Mouse (Mus musculus) mouse embryonic stem cell (cell line): ENCODE data around the gene Limk2.

Source experiments
- in situ Hi-C, 2 experiments: fragments of 300-500 bp; cut with MboI; formaldehyde crosslinking; loops; 1 replicate in 1 of 2; 3 replicates in 1 of 2; pipeline ENCODE4 v1.14.3; 2019 to 2020; ENCODE audit warnings: low sequenced_read_pairs in 2 of 2, low pct_unique_long_range_greater_than_20kb in 1 of 2, mixed read lengths in 1 of 2; ENCODE audit not compliant: unreplicated experiment in 1 of 2

The Limk2 gene

DNA sequence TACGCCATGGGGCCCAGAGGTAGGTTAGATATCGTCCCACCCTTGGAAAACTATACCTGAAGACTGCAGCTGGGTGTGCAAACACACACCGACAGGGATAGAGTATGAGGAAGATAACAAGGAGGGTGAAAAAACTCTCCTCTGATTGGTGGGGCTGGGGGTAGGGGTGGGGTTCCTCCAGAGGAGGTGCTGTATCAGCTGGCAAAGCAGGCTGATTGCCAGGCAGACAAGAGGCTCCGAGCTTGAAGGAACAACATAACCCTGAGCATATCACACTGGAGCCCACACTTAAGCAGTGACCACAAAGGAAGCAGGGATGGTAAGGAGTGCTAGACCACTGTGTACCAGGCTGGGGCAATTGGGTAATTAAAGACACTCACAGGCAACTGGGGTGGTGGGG is 29.6 kb downstream of the Limk2 start:
- in situ Hi-C loops: no loop called here

DNA sequence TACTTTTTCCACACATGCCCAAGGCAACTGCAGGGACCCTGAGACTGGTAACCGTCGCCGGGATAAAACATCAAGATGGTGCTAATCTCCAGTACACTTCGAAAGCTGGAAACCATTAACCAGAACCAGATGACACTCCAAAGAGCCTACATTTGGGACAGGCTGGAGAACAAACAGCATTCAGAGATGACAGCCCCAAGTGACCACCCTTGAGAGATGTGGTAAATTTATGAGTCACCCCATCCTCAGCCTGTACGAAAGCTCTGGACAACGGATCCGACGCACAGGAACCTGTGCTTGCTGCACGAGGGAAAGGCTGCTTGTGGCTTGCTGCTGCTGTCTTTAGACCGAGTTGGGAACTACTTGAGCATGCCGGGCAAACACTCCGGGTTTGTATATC is 34.2 kb downstream of the Limk2 start:
- in situ Hi-C loops: no loop called here

DNA sequence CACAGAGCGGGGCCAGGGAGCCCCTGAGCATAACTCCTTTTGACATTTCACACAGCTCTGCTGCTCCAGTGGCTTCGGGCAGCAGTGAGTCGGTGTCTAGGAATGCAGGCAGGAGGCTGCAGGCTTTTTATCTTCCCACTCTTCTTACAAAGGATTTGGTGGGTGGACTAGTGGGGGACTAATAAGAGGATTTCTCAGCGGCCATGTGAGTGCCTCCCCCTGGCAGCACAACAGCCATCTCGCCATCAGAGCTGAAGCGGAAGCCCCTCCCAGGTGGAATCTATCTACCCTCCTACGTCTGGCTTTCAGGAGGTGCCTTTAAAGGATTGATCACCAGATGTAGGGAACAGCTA is 34.7 kb downstream of the Limk2 start:
- in situ Hi-C loops: no loop called here

DNA sequence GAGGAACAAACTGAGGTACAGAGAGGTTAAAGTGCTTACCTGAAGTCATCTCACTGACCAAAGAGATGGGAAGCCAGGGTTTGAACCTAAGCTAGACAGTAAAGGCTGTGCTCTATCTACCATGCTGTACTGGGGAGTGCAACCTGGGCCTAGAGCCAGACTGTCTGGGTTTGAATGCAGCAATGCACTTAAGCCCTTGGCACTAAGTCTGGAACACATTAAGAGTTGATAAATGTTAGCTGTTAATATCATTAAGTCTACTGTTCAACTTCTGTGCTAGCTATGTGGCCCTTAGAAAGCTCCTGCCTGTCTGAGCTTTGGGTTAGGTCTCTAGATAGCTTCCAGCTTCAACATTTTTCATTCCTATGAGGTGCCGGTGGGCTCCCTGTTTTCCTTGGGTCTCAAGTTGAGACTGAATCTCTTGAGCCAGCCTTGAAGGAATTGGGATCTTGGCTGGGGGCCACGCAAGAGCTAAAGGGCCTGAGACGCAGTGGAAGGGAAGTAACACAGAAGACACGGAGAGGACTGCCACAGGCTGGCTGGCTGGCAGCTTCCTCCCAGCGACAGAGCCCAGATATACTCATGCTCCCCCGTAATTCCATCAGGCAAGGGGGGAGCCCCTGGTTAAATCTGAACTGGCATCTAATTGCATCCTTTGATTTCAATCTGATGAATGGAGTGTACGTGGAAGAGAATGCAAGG is 35.2 kb downstream of the Limk2 start:
- in situ Hi-C loops: no loop called here

DNA sequence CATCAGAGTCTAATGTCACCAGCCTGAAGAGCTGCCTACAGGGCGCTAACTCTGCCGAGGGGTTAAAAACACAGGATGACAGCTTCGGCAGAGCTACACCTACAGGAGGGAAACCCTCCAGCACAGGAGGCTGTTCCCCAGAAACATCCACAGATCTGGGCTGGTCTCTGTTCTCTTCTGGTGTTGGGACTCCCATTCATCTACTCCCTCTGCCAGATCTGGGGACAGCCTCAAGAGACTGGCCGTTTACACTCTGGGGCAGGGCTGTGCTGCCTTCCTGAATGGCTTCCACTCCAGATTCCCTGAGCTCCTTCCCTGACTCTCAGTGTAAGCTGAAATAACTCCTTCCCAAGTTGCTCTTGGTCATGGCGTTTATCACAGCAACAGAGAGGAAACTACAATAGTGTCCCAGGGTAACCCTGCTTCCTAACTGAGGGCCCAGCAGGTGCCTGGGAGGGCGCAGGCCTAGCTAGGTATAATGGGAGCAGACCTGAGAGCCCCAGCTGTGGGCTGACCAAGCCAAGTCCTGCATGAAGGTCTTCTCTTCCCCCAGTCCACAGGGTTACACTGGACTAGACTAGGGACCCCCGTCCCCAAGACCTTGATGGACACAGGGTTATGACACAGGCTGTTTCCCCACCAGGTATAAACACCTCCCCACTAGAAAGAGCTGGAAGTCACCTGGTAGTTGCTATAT is 37.2 kb downstream of the Limk2 start:
- in situ Hi-C loops: no loop called here

DNA sequence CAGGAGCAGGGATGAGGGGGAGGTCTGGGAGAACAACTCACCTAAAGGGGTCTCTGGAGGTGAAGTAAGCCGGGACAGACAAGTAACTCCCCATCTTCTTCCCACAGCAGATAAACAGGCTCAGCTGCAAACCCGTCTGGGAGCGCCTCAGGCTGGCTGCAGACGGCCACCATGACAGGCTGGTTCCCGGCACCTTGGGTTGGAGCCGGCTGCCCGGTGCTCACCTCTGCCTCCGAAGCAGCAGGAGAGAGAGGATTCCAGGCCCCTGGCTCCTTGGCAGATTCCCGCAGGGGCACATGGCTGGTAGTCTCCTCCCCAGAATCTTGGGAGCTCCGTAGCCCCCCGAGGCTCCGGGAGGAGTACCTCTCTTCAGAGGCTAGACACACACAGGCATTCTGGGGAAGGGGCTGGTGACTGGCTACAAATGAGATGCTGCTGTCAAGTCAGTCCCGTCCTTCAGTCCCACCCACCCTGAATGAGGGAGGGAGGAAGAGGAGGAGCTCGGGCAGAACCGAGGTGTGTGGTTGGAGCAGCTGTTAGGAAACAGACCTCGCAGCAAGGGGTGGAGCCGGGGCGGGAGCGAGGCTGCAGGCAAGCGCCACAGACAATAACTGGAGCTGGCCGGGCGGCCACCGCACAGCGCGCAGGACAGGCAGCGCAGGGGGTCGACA is 37.9 kb downstream of the Limk2 start:
- in situ Hi-C loops: no loop called here

DNA sequence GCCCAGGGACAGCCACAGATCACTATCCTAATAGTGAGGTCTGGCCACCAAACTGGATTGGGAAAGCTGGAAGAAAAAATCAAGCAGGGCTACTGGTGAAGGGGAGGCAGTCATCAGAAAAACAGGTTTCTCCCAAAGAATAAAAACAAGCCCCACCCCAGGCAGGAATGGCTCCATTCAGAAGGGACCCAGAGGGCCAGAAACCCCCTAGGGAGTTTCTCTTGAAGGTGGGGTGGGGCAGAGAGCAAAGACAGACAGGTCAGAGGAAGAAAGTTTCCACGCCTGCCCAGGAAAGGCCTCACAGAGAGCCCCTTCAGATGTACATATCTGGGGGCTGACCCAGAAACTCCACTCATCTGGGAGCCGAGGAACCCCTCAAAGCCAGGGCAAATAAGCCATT is 38.8 kb downstream of the Limk2 start:
- in situ Hi-C loops: no loop called here

DNA sequence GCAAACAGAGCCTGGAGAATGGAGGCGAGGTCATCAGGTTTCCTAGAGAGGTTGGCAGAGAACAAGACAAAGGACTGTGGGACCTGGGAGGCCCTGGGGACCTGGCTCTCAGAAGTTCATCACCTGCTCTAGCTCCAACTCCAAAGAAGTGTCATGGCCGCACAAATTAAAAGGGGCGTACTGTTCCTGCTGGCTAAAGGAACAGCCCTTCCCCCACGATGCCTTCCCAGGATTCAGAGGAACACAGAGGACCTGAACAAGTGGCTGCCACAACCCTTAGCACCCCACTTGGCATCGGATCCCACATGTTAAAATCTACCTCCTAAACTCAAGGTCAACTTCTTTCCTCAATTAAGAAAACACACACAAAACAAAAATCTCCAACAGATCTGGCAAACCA is 39.5 kb downstream of the Limk2 start:
- in situ Hi-C loops: no loop called here

DNA sequence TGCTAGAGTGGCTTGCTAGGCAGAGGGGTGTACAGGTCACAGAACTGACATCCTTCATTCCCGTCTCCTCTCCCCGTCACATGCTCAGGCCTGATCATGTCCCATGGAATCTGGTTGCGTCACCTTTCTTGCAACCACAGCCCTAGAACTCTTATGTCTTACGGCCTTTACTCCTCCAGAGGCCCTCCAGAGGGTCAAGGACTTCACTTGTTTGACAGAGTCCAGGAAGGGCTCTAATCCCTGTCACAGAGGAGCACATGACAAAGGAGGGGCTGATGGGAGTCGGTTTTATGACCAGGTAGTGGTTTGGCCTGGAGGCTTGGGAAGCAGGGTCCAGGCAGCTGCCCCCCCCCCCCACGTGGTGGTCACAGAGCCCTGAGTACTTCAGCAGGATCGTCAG is 40.0 kb downstream of the Limk2 start:
- in situ Hi-C loops: no loop called here

DNA sequence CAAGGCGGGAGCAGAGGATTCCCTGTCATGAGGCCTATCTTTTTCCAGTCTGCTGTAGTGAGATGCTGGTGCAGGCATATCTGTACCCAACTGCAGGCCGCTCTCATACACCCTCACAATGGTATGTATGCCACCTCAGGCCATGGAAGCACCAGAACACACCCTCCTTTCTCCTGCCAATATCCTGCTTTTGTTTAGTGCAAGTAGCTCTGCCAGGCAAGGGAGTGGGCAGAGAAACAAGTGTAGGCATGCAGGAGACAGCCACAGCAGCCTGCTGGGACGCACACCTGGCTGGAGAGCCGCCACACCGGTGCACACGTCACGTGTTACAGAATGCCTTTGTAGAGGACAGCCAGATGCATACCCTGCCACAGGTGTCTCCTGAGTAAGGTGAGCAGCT is 42.6 kb downstream of the Limk2 start:
- in situ Hi-C loops: no loop called here

DNA sequence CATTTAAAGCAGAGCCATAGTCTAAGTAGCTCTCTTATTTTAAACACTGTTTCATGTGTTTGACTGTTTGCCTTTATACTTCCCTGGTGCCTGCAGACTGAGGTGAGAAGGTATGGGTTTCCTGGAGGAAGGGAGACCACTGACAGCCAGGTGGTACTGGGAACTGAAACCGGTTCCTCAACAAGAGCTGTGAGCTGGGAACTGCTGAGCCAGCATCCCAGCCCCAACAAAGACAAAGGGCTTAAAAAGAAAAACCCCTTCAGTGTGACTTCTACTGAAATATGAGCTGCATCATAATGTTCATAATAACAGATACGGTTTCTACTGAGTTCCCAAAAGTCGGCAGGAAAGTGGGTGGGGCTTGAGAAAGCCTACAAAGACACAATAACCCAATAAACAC is 46.1 kb downstream of the Limk2 start:
- in situ Hi-C loops: no loop called here

DNA sequence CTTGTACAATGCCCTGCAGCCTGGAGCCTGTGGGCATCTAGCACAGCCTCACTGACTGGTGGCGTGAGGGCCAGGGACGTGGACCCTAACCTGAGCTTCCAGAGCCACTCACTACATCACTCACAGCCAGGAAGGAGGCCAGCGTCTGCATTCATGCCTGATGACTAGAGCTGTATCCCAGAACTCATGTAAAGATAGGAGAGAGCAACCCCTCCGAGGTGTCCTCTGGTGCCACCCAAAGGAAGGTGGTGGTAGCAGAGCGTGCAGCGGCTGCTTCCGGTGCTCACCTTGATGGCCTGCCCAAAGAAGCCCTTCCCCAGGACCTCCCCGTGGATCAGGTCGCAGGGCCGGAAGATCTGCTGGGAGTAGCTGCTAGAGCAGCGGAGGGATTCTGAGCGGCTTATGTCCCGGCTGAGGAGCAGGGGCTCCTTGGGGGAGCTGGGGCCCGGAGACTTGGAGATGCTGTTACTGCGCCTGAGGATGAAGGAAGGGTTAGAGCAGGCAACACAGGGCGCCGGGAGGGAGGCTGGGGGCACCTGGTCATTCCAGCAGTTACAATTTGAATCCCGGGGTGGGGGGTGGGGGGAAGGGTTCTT is 55.9 kb downstream of the Limk2 start:
- in situ Hi-C loops: no loop called here

DNA sequence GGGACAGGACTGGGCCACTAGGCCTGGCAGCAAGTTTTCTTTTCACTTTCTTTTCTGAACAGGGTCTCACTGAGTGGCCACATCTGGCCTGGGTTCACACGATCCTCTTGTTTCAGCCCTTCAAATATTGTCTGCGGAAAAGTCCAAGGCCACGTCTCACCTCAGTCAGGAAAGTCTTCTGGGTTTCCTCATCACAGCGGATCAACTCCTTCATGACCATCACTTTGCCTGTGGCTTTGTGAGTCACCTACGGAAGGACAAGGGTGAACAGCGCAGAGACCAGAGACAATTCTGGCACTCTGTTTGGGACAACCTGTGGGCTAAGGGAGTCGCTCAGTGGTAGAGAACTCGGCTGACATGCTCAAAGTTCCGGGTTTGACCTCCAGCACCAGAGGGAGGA is 56.9 kb downstream of the Limk2 start:
- in situ Hi-C loops: no loop called here

DNA sequence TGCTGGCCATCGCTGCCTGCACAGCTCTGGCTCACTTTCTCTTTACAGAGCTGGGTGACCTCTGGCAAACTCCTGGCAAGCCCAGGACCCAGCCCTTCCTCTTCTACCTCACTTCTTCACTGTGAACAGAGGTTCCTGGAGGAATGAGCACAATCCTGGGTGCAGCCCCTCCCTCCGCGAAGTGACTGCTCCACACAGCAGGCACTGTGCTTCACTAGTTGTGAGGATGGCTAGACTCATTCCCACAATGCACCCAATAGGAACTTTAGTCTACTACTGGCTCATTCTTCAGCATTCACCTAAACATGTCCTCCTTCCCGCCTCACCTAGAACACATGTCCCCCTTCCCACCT is 59.7 kb downstream of the Limk2 start:
- in situ Hi-C loops: no loop called here

DNA sequence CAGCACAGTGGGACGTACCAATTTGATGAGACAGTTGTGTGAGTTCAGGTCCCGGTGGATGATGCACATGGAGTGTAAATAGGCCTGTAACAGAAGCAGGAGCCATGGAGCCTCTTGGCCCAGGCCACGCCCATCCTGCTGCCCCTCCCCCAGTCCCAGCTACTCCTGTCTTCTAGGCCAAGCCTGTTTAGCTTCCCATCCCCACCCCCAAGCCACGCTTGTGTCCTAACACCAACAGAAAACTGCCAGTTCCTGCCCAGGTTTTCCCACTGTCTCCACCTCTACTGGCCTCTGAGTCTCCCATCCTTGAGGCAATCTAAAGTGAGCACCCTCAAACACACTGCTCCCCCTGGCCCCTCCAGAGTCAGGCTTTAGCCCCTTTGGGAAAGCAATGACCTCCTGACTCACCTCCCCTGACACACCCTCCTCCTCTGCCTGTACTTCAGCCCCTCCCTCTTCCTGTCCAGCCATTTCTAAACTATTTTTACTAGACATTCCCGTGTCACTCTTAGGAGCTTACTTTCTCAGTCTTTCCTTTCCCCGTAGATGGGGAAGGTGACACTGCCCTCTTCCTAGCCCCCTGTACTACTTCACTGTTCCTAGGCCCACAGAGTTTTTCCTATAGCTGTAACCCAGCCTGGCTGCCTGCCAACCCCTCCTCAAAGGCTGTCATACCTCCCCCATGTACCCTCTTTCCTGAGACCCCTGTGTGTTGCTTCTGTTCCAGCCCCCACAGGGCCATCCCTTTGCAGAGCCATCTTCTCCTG is 60.2 kb downstream of the Limk2 start:
- in situ Hi-C loops: no loop called here

DNA sequence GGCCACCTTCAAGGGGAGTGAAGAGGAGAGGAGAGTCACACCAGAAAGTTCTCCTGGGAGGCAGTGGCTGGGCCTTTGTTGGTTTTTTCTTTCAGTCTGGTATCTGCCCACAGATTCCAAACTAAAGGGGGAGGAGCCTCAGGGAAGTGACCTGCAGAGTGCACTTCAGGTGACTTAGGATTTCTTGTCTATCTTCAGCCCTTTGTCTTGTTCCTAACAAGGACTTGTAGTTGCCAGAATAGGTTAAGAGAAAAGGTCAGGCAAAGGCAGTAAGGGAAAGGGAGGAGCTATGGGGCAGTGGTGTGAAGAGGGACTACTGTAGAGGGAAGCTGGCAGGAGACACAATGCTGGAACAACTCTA is 61.2 kb downstream of the Limk2 start:
- in situ Hi-C loops: no loop called here

DNA sequence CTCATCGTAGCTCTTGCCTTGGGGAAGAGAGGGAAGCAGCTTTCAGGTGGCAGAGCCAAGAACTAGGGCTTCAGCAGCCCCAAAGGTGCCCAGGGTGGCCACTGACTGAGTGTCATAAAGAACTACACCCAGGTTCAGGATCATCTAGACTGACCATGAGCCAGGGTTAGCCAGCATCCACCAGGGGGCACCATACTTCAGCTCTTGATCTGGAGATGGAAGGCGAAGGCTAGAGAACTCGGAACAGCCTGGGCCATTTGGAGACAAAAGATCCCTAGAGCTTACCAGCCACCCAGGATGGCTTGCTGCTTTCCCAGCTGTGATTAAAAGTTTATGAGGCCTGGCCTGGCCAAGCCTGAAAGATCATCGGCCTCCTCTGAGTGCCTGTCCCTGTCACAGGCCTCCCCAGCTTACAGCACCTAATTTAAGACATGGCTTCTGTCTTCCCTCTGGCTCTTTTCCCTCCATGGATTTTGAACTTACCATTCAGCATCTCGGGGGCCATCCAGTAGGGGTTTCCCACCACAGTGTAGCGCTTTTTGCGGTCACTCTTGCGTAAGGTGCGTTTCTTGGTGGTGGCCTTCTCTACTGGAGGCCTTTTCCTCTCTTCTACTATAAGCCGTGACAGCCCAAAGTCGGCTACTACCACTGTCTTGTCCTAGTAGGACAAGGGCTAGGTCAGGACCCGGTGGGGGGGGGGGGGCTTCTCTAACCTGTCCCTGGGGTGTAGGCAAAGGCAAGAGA is 61.7 kb downstream of the Limk2 start:
- in situ Hi-C loops: no loop called here

DNA sequence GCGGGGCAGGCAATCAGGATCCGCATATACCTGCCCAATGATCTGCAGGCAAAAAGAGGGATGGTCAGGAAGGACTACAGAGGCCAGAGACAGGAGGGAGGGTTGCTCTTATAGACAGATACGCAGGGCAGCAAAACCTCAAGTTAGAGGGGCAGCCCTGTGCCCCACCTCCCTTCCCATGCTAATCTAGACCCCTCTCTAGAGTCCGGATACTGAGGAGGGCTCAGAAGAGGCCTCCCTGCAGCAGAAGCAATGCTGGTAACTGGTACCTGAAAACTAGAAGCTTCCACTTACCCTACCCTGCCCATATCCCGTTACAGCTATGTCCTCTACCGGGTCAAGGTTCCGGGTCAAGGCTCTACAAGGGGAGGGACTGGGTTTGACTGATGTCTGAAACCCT is 62.6 kb downstream of the Limk2 start:
- in situ Hi-C loops: no loop called here

DNA sequence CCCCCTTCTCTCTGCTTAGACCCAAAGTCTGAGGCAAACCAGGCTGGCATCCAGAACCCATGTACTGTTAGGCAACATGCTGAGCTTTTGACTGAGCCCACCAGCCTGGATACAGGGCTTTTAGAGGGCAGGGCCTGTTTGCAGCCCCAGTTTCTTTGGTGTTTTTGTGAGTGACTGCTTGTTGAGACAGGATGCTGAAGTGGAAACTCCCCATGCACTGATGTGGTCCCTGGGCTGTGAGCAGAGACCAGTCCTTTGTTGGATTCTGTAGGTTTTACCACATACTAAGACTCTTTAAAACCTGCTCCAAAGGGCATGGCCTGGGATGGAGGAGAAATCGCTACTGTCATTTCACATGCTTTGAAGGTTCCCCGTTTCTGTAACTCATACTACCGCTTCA is 64.1 kb downstream of the Limk2 start:
- in situ Hi-C loops: no loop called here
